Mouse (Mus musculus) embryonic facial prominence, embryonic 14.5 days (tissue): Measurements from ENCODE around the gene Akr1b10. TPM values are rescaled to one million over a fixed set of nuclear protein-coding genes. Genes with fewer than 3 reads are reported as not detected.

Experiments used
- ATAC-seq: fragments of 200-750 bp; cut with Nextera tagmentation; 2 replicates; pipeline ENCODE4 v1.8.0; 2017; ENCODE audit warnings: low read depth, moderate number of reproducible peaks, moderate TSS enrichment
- DNase-seq: peaks from one replicate; pipeline ENCODE4 v3.0.0-alpha.2; 2015; ENCODE audit warnings: low spot score
- H3K27ac ChIP-seq: fragments of 300-500 bp; sonication (generic); replicated peaks from 2 replicates; pipeline ENCODE4 v1.5.1; 2014; ENCODE audit warnings: low read depth, mild to moderate bottlenecking, low read length, moderate library complexity
- H3K27me3 ChIP-seq: fragments of 300-500 bp; sonication (generic); replicated peaks from 2 replicates; pipeline ENCODE4 v1.6.1; 2014; ENCODE audit warnings: low read length; ENCODE audit not compliant: control insufficient read depth, insufficient read depth
- H3K36me3 ChIP-seq: fragments of 300-500 bp; sonication (generic); 2 replicates; pipeline ENCODE4 v1.6.1; 2014; ENCODE audit warnings: low read length, mixed read lengths; ENCODE audit not compliant: control insufficient read depth, insufficient read depth
- H3K4me1 ChIP-seq: fragments of 300-500 bp; sonication (generic); 2 replicates; pipeline ENCODE4 v1.6.1; 2014; ENCODE audit warnings: antibody characterized with exemption, low read length; ENCODE audit not compliant: control insufficient read depth, insufficient read depth
- H3K4me2 ChIP-seq: fragments of 300-500 bp; sonication (generic); 2 replicates; pipeline ENCODE4 v1.6.1; 2014; ENCODE audit warnings: low read depth, mild to moderate bottlenecking, low read length, moderate library complexity, mixed read lengths
- H3K4me3 ChIP-seq: fragments of 300-500 bp; sonication (generic); 2 replicates; pipeline ENCODE4 v1.5.1; 2014; ENCODE audit warnings: low read depth, mild to moderate bottlenecking, low read length
- H3K9ac ChIP-seq: fragments of 300-500 bp; sonication (generic); 2 replicates; pipeline ENCODE4 v1.6.1; 2014; ENCODE audit warnings: low read depth, mild to moderate bottlenecking, low read length, moderate library complexity, mixed read lengths
- H3K9me3 ChIP-seq: fragments of 300-500 bp; sonication (generic); 2 replicates; pipeline ENCODE4 v1.6.1; 2016; ENCODE audit warnings: low read length; ENCODE audit not compliant: control insufficient read depth
- WGBS: fragments of 180-500 bp; shearing (Covaris S2); extraction: QIAGEN DNeasy Blood & Tissue Kit; methylation state at CpG from one replicate; pipeline ENCODE4 v1.1.7; 2014; 5-methylcytosine and 5-hydroxymethylcytosine counted together
- polyA plus RNA-seq: library from polyadenylated mRNA; unstranded; fragments of >200 nt; fragmentation: Nextera tagmentation; extraction: Ambion mirVana; gene quantifications from 2 replicates; pipeline ENCODE4 v1.2.1, GENCODE M21; 2014

Akr1b10 gene
- polyA plus RNA-seq, 1 experiment from 2014 or later, result 15.9 TPM

DNA sequence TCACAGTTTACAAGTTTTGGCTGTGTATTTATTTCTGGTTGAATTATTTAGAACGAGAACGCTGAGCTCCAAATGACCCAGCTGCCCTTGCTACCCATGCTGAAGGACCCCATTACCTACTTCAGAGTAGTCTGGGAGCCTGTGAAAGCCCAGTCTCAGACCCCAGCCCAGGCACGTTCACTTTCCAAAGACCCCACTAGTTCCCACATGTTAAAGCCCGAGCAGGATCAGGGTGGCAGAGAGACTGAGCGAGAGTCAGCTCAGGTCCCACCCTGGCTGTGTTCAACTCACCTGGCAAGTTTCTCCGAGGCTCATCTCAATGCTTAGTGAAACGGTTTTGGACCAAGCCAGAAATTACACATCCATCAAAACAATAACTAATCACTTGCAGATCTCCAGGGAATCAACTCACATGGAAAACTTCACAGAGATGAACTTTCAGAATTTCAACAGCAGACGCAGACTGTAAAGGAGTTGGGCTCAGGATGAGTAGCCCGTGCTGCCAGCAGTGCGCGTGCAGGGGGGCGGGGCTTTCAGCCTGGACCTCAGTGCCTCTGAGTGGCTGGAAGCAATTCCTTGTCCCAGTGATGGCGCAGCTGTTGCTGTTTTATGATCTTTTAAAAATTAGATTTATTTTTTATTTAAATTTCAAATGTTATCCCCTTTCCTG lies 818 bp downstream of the Akr1b10 start:
- ATAC-seq (peak; percentile 77), DNase-seq (peak; percentile 58)
- H3K27ac ChIP-seq, result peak overlapping the region; percentile 12
- H3K27me3 ChIP-seq, result no peaks in the 10 kb centered on the region
- peak overlapping the region; percentile 47 for H3K4me3 ChIP-seq
- no peaks in the 10 kb centered on the region for H3K36me3 ChIP-seq
- no peaks in the 10 kb centered on the region for H3K4me1 ChIP-seq
- no peaks in the 10 kb centered on the region for H3K9me3 ChIP-seq
- peak overlapping the region; percentile 79 for H3K4me2 ChIP-seq
- WGBS, result 1% methylated on average over 13 of the region's 13 CpGs
- H3K9ac ChIP-seq, result peak overlapping the region; percentile 61

DNA sequence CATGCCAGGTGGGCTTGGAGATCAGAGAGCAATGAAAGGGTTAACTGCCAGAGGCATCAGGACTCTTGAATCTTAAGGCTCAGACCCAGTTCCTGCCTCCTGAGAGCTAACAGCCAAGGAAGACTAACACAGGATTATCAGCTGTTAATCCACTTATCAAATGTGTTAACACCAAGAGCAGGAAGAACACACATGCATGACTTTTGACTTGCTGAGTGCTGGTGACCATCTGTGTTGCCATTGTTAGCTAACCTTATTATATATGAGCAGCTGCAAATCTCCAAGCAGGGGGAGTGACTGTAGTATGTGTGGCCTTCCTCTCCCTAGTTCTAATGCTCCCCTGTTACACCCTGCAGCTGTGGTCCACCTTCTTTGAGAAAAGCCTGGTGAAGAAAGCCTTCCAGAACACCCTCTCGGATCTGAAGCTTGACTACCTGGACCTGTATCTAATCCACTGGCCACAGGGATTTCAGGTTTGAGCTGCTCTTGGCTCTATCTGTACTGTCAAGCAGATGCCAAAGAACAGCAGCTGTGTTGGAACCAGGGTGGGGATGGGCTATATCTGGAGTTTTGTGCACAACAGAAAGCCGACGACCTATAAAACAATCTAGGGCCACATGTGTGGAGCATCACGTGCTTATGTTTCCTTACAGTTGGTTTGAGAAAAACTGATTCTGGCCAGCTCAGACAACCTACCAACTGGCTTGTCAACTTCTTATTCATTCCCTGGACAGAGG lies 4.6 kb downstream of the Akr1b10 start:
- H3K27ac ChIP-seq, result no peak overlapping the region
- H3K9me3 ChIP-seq, result peaks cover 9% of the 10 kb centered on the region; the same call in 1 of the 2 replicates
- ATAC-seq (peak; percentile 34; the same call in 1 of the 2 replicates), DNase-seq (peak; percentile 47)
- H3K36me3 ChIP-seq, result peaks cover 12% of the 10 kb centered on the region; the same call in 1 of the 2 replicates
- no peak overlapping the region for H3K4me2 ChIP-seq
- H3K4me3 ChIP-seq, result no peak overlapping the region
- 74% methylated on average over 4 of the region's 4 CpGs for WGBS
- no peak overlapping the region for H3K9ac ChIP-seq
- no peaks in the 10 kb centered on the region for H3K27me3 ChIP-seq
- H3K4me1 ChIP-seq, result no peaks in the 10 kb centered on the region

DNA sequence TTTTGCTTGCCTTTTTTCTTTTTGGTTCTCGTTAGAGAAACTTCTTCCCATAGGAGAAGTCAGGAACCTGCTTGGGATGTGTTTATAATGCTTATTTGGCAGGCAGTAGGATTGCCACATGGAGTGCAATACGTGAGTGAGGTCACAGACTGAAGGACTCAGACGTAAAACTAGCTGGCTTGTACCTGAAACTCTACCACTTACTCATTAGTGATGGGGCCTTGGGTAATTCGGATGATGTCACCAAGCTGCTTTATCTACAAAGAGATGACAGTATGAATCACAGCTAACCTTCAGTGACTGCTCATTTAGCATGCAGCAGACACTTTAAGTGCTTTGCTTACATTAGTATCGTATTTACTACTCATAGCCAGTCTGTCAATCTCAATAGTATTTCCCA lies 11.9 kb downstream of the Akr1b10 start:
- no peak for DNase-seq
- Histone ChIP-seq H3K36me3 (peaks cover 7% of the 10 kb centered on the region; the same call in 1 of the 2 replicates), H3K4me1 (no peaks in the 10 kb centered on the region), H3K4me3 (no peak overlapping the region), H3K27me3 (no peaks in the 10 kb centered on the region), H3K4me2 (no peak overlapping the region), H3K9ac (no peak overlapping the region), H3K27ac (no peak overlapping the region), H3K9me3 (peaks cover 5% of the 10 kb centered on the region; the same call in 1 of the 2 replicates)
- WGBS, result 64% methylated on average over 5 of the region's 5 CpGs
- no peak for ATAC-seq

DNA sequence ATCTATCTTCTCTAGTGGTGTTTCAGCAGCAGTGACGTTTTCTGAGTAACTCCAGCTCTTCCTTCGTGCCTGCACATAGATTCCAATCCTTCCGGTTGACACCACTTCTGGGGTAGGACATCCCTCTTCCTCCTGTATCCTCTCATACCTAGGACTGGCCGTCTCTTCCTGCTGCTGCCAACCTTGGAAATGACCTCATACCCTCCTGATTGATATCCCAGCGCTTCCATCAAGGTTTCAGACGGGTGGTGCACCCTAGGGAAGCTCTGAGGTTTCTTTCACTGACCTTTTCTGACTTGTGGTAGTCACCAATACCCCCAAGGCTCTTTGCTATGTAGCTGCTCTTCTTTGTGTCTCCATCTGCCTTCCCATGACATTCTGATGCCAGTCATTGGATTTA lies 14.4 kb downstream of the Akr1b10 start:
- Histone ChIP-seq H3K9me3 (no peaks in the 10 kb centered on the region), H3K27ac (no peak overlapping the region), H3K4me3 (no peak overlapping the region), H3K9ac (no peak overlapping the region), H3K27me3 (no peaks in the 10 kb centered on the region), H3K4me1 (no peaks in the 10 kb centered on the region), H3K36me3 (no peaks in the 10 kb centered on the region), H3K4me2 (no peak overlapping the region)
- ATAC-seq (no peak), DNase-seq (no peak)
- 84% methylated on average over 6 of the region's 6 CpGs for WGBS

DNA sequence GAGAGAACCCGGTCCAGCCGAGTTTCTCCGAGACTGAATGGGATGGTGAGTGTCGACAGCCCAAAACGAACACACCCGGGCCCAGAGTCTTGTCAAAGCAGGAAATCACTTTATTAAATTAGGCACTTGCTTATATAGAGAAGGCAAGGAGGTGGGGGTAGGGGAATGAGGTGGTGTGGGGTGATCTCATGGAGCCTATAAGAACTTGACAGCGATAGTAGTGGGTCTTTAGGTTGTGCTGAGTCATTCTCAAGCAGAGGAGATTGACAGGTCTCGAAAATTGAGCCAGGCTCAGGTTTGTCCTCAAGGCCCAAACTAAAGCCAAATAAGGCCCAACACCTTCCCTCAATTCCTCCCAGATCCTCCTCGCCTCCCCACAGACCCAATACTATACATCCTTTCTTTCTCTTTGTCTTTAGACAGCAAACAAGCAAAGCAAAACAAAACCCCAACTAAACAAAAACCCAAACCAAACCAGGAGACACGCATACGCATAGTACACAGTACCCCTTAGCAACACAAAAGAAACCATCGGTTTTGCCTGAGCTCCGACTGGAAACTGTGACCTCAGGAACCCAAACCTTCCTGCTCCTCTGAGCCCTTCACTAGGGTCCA lies 15.7 kb downstream of the Akr1b10 start:
- no peaks in the 10 kb centered on the region for H3K9me3 ChIP-seq
- no peak overlapping the region for H3K9ac ChIP-seq
- WGBS, result 70% methylated on average over 13 of the region's 13 CpGs
- no peak overlapping the region for H3K4me2 ChIP-seq
- ATAC-seq (no peak), DNase-seq (no peak)
- H3K4me1 ChIP-seq, result no peaks in the 10 kb centered on the region
- H3K36me3 ChIP-seq, result no peaks in the 10 kb centered on the region
- H3K27ac ChIP-seq, result no peak overlapping the region
- no peaks in the 10 kb centered on the region for H3K27me3 ChIP-seq
- H3K4me3 ChIP-seq, result no peak overlapping the region

DNA sequence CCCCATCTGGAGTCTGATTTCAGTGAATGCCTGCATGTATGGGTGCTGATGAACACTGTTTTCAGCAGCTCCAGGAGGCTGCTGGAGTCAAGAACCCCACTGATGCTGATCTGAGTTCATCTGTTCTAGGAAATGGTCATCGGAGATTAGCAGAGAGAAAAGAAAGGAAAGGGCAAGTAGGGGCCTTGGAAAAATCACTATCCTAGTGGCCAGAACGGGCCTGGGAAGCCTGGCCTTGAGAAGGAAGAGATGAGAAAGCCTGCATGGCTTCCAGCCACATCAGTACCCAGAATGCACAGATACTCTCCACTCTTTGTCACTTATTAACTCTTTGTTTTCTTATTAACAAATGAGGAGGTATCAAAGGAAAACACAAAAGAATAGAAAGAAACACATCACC lies 16.7 kb downstream of the Akr1b10 start:
- no peak overlapping the region for H3K4me3 ChIP-seq
- no peak overlapping the region for H3K27ac ChIP-seq
- ATAC-seq (no peak), DNase-seq (no peak)
- H3K9me3 ChIP-seq, result no peaks in the 10 kb centered on the region
- WGBS, result 83% methylated on average over 2 of the region's 2 CpGs
- no peaks in the 10 kb centered on the region for H3K27me3 ChIP-seq
- H3K4me2 ChIP-seq, result no peak overlapping the region
- H3K4me1 ChIP-seq, result no peaks in the 10 kb centered on the region
- H3K9ac ChIP-seq, result no peak overlapping the region
- H3K36me3 ChIP-seq, result no peaks in the 10 kb centered on the region

DNA sequence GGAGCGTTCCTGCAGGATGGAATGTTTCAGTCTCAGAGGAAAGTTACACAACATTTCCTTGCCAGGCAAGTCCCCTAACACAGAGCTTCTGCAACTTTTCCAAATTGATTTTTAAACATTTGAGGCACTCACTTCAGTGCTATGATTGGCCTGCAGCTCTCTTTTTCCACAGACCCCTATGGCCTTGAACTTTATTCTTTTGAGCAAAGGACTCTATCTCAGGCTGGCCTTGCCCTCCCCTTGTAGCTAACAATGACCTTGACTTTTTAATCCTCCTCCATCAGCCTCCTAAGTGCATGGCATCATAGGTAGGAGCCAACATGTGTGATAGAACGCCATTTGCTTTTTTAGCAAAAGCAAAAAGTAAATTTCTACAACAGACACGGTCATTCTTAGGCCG lies 22.7 kb downstream of the Akr1b10 start:
- H3K4me2 ChIP-seq, result no peak overlapping the region
- no peak overlapping the region for H3K27ac ChIP-seq
- H3K36me3 ChIP-seq, result no peaks in the 10 kb centered on the region
- no peaks in the 10 kb centered on the region for H3K4me1 ChIP-seq
- no peaks in the 10 kb centered on the region for H3K27me3 ChIP-seq
- no peak for ATAC-seq
- no peak overlapping the region for H3K4me3 ChIP-seq
- WGBS, result 85% methylated on average over 4 of the region's 4 CpGs
- peaks cover 6% of the 10 kb centered on the region; the same call in 1 of the 2 replicates for H3K9me3 ChIP-seq
- no peak for DNase-seq
- H3K9ac ChIP-seq, result no peak overlapping the region

DNA sequence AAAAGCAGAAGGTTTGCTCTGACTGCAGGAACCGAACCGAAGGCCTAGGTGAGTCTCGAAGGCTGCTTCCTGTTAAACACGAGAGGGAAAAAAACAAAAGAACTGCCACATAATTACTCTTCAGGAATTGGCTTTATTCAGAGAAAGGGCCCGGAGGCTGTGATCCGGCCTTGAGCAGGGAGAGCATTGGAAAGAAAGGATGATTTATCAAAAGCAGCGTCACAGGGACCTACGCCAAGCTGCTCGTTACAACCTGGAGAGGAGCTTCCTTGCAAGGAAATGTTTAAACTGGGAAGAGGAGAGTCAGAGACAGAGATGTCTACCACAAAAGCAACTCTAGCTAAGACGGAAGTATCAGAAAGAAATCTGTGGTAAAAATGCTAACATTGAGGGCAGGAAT lies 23.4 kb downstream of the Akr1b10 start:
- H3K9ac ChIP-seq, result no peak overlapping the region
- no peak overlapping the region for H3K4me2 ChIP-seq
- DNase-seq, result no peak
- no peaks in the 10 kb centered on the region for H3K36me3 ChIP-seq
- no peaks in the 10 kb centered on the region for H3K4me1 ChIP-seq
- no peak for ATAC-seq
- peaks cover 6% of the 10 kb centered on the region; the same call in 1 of the 2 replicates for H3K9me3 ChIP-seq
- WGBS, result 73% methylated on average over 10 of the region's 10 CpGs
- H3K4me3 ChIP-seq, result no peak overlapping the region
- H3K27me3 ChIP-seq, result no peaks in the 10 kb centered on the region
- no peak overlapping the region for H3K27ac ChIP-seq
